Mouse (Mus musculus): ENCODE data around the gene Actr5.

GRCm38 (mm10) chr2:158613541-158614417, 10.9 kb upstream of the Actr5 start:
- TF ChIP-seq POLR2A (IDR thresholded peaks at IDR 0.05; ENCODE audit: borderline replicate concordance, insufficient read depth, low read length) (no peak), CTCF (IDR thresholded peaks at IDR 0.05; ENCODE audit: borderline replicate concordance, insufficient read depth, low read depth, low read length) (peak; percentile 36; the same call in 1 of the 2 replicates)

All from cerebellum, adult 2 months (tissue).